Mouse (Mus musculus) 3134 (cell line): ENCODE data around the gene Wdr74.

Source experiments
- DNase-seq: peaks from one replicate; pipeline ENCODE4 v3.0.0-alpha.2; 2011; ENCODE audit warnings: low spot score; ENCODE audit not compliant: insufficient read length; ENCODE audit errors: extremely low read depth

Gene Wdr74

GRCm38 (mm10) chr19:8735389-8736159, at the start of gene Wdr74:
TSS of gene Wdr74 (plus strand) at chr19:8735827.
- DNase-seq, result peak; percentile 82

GRCm38 (mm10) chr19:8691871-8692539, 43.6 kb upstream of the Wdr74 start:
- DNase-seq, result no peak

DNA sequence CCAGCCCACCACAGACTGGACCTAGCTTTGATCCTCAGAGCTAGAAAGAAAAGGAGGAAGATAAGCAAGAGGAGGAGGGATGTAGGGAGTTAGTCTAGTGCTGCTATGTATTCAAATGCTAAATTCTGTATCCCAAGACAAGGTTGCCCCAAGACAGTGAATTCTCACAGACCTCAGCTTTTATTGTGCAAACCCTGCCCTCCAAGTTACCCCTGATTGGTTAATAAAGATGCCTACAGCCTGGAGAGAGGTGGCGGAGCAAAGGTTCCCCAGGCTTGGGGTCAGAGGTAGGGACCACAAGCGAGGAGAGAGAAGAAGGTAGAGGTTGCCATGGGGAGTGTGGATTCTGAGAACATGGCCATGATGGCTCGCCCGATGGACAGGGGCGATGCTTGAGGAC, 42.9 kb upstream of the Wdr74 start:
- DNase-seq, result no peak

DNA sequence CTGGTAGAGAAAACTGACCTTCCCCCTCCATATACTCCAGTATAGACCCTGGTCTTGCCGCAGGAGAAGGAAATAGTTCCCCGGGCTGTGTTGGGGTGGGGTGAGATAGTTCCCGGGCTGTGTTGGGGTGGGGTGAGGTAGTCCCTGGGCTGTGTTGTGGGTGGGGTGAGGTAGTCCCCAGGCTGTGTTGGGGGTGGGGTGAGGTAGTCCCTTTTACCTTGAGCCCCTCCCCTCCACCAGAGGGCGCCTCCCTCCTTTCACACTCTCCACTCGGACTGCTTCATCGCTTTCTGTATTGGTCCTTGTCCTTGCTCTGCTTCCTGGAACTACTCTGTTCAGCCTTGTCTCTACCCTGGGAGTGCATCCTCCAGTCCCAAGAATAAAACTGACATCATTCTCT, 40.3 kb upstream of the Wdr74 start:
- DNase-seq, result no peak

DNA sequence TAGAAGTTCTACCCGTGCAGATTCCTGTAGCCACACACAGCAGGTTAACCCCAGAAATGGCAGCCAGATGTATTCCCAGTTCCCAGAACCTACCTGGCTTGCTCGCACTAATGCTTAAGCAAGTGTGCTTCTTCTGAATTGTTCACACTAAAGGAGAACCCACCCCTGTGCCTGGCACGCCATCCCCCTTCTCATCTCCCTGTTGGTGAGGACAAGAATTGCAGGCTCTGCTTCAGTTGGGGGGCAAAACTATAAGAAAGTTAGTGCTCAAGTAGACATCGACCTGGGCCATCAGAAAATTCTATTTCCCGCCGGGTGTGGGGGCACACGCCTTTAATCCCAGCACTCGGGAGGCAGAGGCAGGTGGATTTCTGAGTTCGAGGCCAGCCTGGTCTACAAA, 36.0 kb upstream of the Wdr74 start:
- no peak for DNase-seq

GRCm38 (mm10) chr19:8702458-8702857, 33.2 kb upstream of the Wdr74 start:
- DNase-seq, result peak; percentile 80

GRCm38 (mm10) chr19:8703571-8703970, 32.1 kb upstream of the Wdr74 start:
- no peak for DNase-seq

- no peak for DNase-seq
These were observed 30.5 kb upstream of the Wdr74 start for GRCm38 (mm10) chr19:8705026-8705708.

DNA sequence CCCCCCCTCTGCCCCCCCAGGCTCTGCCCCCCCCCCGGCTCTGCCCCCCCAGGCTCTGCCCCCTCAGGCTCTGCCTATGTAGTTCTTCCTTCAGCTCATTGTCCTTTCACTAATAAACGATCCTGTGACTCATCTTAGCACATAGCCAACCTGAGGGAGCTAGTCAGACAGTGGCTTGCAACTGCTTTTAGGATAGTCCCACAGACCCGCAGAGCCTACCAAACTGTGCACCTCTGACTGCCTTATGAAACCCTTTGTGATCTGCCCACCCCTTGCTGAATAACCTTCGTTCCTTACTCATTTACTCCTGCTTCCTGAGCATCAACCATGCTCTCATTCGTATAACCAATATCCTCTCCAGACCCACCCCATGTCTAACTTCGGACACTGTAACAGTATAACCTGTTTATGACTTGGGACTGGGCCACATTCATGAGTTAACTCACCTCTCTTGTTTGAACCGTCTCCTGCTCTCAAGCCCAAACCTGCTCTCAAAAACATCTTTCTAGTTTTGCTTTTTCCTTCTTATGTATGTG, 29.4 kb upstream of the Wdr74 start:
- DNase-seq, result no peak

GRCm38 (mm10) chr19:8706930-8707329, 28.7 kb upstream of the Wdr74 start:
- DNase-seq, result no peak

DNA sequence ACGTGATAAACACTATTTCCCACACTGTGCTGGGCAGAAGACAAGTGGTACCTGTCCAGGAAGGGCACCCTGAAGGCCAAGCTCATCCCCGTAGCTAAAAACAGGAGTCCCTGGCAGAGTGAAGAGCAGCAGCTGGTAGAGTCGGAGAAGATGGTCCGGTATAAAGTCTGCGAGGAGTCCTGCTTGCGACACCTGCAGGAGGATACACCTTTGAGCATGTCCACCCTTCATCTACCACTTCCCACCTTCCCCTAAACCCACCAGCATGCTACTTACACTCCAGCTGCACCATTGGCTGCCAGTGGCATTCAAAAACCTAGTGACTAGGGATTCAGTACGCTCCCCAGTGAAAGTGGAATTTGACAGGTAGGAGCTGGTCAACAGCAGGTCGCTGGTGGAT, 26.7 kb upstream of the Wdr74 start:
- DNase-seq, result no peak

DNA sequence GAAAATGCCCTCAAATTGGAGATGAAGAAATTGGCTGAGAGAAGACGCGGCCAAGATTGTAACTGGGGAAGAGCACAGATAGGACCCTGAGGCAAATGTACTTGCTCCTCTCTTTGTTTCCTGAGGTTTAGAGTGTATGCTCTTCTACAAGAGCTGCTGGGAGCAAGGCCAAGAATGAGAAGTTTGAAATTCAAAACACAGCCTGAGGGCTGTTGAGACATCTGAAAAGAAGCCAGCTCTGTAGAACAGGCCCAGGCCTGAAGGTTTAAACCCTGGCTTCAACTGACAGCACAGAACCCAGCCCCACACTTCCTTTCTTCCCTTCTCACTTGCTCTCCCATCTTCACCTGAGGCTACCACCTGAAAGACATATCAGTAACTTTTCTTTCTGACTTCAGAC, 25.6 kb upstream of the Wdr74 start:
- peak; percentile 54 for DNase-seq

- no peak for DNase-seq
These were observed 24.1 kb upstream of the Wdr74 start for GRCm38 (mm10) chr19:8711506-8711905.

DNA sequence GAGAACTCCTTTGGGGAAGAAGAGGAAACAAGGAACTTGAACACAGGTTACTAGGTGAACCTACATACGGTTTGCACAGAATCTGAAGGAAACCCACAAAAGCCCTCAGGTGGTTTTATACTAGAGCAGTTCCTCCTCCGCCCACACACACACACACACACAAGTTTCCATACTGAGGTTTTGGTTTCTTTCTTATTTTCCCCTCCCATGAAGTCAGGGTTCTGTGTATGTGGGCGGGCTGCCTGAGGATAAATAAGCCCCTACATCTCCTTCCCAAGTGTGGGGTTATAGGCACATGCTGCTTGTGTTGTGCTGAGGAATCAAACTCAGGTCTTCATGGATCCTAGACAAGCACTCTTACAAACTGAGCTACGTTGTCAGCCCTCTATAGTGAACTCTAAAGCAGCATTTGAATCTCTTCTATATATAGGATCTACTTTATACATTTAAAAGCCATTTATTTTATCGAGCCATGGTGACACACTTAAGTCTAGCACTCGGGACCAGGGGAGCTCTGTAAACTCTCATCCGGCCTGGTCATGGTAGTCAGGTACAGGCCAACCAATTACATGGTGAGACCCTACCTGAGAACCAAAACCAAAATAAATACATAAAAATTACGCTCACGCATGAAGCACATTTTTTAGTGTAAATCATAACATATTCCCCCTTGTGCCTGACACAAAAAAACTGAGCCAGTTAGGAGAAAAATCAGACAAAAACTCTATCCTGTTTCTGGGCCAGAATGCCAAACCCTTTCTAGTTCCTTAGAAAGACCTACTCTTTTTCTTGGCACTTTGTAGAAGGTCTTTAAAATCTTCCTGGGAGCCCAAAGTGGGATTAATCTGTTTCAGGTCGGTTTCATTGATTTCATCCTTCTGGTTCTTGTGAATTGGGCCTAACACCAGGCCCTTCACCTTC, 23.4 kb upstream of the Wdr74 start:
- no peak for DNase-seq

- peak; percentile 74 for DNase-seq
These were observed 22.7 kb upstream of the Wdr74 start for GRCm38 (mm10) chr19:8712870-8713305.

- peak; percentile 89 for DNase-seq
These were observed 22.2 kb upstream of the Wdr74 start for GRCm38 (mm10) chr19:8713306-8713996.

GRCm38 (mm10) chr19:8713997-8714652, 21.5 kb upstream of the Wdr74 start:
- no peak for DNase-seq

GRCm38 (mm10) chr19:8714653-8715481, 20.8 kb upstream of the Wdr74 start:
- no peak for DNase-seq
